Mouse (Mus musculus): ENCODE measurements around the gene Bpifa2.
"Not testable (repeated sequence)": the region's sequence is repeated elsewhere in the genome, so short reads cannot be mapped to it uniquely, and the experiment has no call there.

The Bpifa2 gene

GRCm38 (mm10) chr2:154007965-154008364 is at the start of gene Bpifa2:
TSS of gene Bpifa2 (plus strand) at chr2:154008265.
- no peak for DNase-seq (ENCODE audit: low read depth, low spot score)

GRCm38 (mm10) chr2:153962821-153963331 is 45.2 kb upstream of the Bpifa2 start:
- no peak for DNase-seq (ENCODE audit: low read depth, low spot score)

- no peak for DNase-seq (ENCODE audit: low read depth, low spot score)
Measured at GRCm38 (mm10) chr2:153963334-153963733, 44.7 kb upstream of the Bpifa2 start.

GRCm38 (mm10) chr2:153970221-153970620 is 37.8 kb upstream of the Bpifa2 start:
- DNase-seq (ENCODE audit: low read depth, low spot score): no peak

GRCm38 (mm10) chr2:153974582-153974981 is 33.5 kb upstream of the Bpifa2 start, which contains the start of gene Bpifa6:
TSS of gene Bpifa6 (plus strand) at chr2:153974945.
- DNase-seq (ENCODE audit: low read depth, low spot score): no peak

GRCm38 (mm10) chr2:153995770-153996169 is 12.3 kb upstream of the Bpifa2 start:
- peak; percentile 5 for DNase-seq (ENCODE audit: low read depth, low spot score)

- DNase-seq (ENCODE audit: low read depth, low spot score): no peak
Measured at GRCm38 (mm10) chr2:154000501-154000900, 7.6 kb upstream of the Bpifa2 start.

- no peak for DNase-seq (ENCODE audit: low read depth, low spot score)
Measured at GRCm38 (mm10) chr2:154001056-154001455, 7.0 kb upstream of the Bpifa2 start.

- DNase-seq (ENCODE audit: low read depth, low spot score): no peak
Measured at GRCm38 (mm10) chr2:154004456-154004855, 3.6 kb upstream of the Bpifa2 start.

- DNase-seq (ENCODE audit: low read depth, low spot score): no peak
Measured at GRCm38 (mm10) chr2:154005094-154005493, 3.0 kb upstream of the Bpifa2 start.

- no peak for DNase-seq (ENCODE audit: low read depth, low spot score)
Measured at GRCm38 (mm10) chr2:154005734-154006133, 2.3 kb upstream of the Bpifa2 start.

- no peak for DNase-seq (ENCODE audit: low read depth, low spot score)
Measured at GRCm38 (mm10) chr2:154006331-154006730, 1.7 kb upstream of the Bpifa2 start.

GRCm38 (mm10) chr2:154007381-154007780 is 684 bp upstream of the Bpifa2 start:
- DNase-seq (ENCODE audit: low read depth, low spot score): no peak

- DNase-seq (ENCODE audit: low read depth, low spot score): no peak
Measured at GRCm38 (mm10) chr2:154017990-154018389, 9.9 kb downstream of the Bpifa2 start.

GRCm38 (mm10) chr2:154024676-154025075 is 16.6 kb downstream of the Bpifa2 start:
- not testable (repeated sequence) for DNase-seq (ENCODE audit: low read depth, low spot score)

GRCm38 (mm10) chr2:154038932-154039331 is 30.9 kb downstream of the Bpifa2 start:
- DNase-seq (ENCODE audit: low read depth, low spot score): peak; percentile 18

- no peak for DNase-seq (ENCODE audit: low read depth, low spot score)
Measured at GRCm38 (mm10) chr2:154044743-154045142, 36.7 kb downstream of the Bpifa2 start.

- DNase-seq (ENCODE audit: low read depth, low spot score): no peak
Measured at GRCm38 (mm10) chr2:154058690-154059089, 50.6 kb downstream of the Bpifa2 start.
